Mouse (Mus musculus) cerebellum, postnatal 14 days (tissue): Measurements from ENCODE around the gene Zfp408.

ENCODE experiments used
- DNase-seq, 2 experiments: peaks; one replicate each; pipeline ENCODE4 v3.0.0; 2021; ENCODE audit warnings: mixed read lengths in 2 of 2

The Zfp408 gene

DNA sequence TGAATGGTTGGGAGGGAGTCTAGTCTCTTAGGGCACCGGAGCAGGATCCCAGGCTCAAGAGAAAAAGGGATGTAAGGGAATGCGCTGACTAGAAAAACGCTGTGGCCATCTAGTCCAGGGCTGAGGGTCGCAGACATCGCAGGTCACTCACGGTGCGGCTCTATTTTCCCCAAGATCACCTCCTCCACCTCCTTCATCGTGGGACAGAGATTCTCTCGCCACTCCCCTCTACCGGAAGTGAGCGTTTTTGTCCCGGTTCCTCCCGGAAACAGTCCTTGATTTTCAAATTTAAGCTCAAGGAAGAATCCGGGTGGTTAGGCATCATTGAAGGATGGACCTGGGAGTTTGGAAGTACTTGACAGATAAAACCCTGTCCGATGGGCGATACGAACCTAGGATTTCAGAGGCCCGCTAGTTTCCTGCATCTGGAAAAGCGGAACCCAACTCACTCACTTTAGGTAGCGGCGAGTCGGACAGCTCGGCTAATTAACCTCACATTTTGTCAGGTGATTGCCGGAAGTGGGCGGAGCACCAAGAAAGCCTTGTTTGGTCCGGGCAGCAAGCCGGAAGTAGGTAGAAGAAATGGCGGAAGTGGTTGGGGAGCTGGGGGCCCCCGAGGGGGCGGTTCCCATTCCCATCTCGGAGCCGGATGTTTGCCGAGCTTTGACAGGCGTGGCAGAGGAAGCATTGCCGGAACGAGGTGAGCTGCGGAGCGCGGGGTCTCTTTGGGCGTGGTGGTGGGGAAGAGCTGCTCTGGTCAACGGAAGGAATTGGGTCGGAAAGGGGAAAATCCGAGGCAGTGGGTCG, at the start of gene Zfp408, which contains the start of gene Arhgap1:
Zfp408 (minus strand) TSS at position 239 of the 807 bp plus-strand sequence.
Arhgap1 (plus strand) TSS at position 308 of the 807 bp plus-strand sequence.
- DNase-seq, result peak; percentile 99

DNA sequence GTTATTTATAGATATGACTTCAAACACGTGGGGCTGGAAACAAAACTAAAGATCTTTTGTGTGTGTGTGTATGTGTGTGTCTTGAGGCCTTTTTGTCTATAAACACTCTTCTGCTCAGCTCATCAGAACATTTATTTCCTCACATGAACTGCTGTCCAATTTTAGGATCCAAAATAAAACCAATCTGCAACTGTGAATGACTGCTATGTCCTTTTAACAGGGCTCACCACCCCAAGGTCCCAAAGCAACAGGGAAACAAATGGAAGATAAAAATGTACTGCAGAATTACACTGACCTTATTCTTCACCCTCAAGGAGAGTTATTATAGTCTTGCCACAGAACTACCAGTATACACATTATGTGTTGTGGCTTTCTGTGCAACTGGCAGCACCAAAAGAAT, 49.6 kb upstream of the Zfp408 start:
- DNase-seq, result no peak

DNA sequence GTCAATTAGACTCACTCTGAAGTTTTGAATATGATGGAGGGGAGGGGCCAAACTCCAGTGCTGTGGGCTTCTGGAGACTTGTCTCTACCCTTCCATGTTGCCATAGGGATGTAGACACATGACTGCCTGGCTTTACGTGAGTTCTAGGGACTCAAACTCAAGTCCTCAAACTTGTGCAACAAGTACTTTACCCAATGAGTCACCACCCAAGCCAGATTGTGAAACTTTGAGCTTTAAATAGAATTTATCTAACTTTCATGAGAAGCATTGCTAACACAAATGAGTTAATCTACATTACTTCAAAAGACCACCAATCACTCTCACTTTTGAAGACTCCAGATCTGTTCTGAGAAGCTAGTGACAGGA, 46.6 kb upstream of the Zfp408 start:
- no peak for DNase-seq

DNA sequence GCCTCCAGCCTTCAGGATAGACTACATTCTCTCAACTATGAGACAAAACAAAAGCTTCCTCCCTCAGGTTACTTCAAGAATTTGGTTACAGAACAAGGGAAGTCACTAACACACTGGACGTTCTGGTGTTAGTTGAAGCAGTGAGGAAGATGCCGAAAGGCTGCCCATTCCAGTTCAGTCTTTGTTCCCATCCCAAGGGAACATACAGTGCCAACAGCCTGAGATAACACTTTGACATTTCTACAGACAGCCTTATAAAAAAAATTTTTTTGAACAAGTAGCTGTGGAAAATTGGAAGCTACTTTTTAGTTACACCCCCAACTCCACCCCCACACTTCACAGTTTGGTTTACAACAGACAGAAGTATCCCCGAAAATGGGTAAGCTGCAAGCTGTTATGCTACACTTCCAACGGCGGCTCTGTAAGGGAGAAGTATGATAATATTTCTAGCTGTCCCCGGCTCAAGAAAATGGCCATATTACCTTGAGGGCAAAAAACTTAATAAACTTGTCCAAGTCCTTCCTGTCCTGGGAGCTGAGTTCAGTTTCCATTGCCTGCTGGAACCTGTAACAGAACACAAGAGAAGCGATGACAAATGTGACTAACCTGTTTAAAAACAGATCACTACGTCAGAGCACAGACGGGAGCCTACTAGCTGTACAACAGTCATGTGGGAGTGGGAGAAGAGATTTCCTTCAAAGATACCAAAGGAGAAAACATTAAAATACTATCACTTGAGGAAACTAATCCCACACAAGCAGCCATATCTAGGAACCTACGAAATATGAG, 46.0 kb upstream of the Zfp408 start:
- no peak for DNase-seq

DNA sequence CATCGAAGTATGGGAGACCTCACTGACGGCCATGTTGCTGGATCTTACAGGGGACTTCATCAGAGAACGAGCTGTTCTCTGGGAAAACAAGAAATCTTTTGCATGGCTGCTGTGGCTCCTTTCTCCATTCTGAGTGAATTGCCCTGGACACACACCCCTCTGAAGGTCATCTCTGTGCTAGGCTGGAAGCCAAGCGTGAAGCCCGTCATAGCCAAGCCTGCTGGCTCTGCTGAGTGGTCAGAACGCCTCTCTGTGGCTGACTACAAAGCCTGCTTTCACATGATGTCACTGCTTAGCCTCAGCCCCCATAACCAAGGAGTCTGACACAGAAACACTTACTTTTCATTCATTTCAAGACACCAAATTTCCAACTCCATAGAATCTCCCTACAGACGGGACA, 39.9 kb upstream of the Zfp408 start:
- peak in 1 of 2 experiments; percentile 20 for DNase-seq

DNA sequence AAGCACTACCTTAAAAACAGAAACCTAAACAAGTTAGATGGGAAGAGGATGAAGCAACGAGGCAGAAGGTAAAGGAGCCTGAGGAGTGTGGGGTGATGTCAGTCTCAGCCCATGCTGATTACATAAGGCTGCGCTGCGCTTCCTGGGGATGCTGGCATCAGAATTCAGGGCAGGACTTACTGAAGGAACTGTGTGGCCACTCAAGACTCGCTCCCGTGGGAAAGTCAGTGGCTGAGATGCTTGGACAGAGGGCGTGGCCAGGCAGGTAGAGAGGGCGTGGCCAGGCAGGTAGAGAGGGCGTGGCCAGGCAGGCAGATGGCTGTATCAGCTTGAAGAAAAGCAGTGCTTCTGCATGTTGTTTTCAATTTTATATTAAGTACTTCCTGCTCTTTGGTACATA, 34.3 kb upstream of the Zfp408 start:
- no peak for DNase-seq

DNA sequence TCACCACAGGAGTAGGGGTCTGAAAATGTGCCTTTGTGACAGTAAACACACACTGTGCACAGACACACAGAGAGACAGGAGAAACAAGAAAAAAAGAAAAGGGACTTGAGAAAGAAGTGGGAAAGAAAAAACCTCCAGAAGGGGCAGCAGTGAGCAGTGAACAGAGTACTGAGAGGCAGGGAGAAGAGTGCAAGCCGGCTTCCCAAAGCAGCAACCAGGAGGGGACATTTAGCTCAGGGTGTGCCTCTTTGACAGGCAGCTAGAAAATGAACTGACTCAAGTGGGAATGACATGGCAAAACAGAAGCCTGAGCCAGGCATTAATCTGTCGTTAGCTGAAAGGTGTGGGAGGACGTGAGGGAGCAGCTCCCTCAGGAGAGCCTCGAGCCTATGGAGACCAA, 33.3 kb upstream of the Zfp408 start:
- DNase-seq, result peak; percentile 54 to 76

DNA sequence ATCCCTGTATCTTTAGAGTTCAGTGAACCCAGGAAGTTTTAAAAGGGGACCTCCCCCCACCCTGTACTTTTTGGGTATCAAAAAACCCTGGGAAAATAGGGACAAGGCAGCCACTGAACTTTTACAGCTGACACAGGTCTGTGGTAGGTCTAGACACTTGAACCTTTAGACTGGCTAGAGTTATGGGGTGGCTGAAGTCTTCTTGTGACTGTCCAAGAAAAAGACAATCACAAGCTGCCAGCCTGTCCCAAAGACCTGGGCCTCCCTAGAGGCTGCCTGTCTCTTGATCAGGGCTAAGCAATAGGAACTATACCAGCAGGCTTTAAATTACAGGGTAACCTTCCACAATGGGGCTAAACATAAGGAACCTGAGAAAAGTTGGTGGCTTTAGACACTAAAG, 27.4 kb upstream of the Zfp408 start:
- DNase-seq, result no peak

DNA sequence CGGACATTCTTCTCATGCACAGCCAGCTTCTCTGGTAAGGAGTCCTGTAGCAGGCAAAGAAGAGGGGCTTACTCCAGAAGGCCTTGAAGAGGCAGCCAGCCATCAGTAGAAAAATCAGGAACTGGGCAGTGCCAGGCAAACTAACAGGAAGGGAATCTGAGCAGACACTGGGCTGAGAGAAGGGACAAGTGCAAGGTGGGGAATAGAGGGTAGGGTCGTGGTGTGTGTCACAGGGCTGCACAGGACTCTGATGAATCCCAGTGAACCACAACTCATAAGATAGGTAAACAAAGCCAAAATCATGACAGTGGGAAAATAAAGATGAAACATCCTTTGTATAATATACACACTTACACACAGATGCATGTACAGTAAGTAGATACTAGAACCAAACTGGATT, 26.8 kb upstream of the Zfp408 start:
- no peak for DNase-seq

DNA sequence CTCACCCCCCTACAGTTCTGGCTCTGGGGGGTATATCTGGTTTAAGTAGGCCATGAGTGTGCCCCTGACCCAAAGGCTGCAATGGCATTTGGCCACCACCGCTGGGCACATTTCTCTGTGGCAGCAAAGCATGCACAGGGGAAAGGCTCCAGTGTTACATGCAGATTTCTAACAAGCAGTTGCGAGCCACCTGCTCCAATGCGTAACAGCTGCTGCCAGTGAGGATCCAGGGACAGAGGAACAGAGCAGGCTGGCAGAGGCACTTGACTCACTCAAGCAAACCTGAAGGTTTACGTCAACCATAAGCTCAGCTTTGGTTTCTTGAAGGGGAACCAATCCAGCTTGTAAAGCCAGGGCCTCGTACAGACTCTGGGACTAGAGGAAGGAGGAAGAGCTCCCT, 25.3 kb upstream of the Zfp408 start:
- no peak for DNase-seq

DNA sequence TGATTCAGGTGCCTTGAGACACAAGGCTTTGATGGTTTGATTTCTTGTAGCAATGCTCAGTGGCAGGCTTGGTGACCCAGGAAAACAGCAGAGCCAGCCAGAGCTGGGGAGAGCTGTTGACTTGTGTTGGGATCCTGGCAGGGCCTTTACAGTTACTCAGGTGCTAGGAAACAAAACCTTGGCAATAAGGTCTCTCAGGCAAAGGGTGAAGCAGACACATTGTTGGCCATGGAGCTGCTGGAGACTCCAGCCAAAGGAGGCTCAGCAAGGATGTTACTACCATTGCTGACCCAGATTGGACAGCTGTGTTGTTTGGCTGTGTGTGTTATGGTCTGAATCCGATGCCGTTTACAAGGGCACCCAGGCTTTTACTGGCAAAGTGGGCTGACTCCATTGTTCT, 24.0 kb upstream of the Zfp408 start:
- DNase-seq, result no peak

DNA sequence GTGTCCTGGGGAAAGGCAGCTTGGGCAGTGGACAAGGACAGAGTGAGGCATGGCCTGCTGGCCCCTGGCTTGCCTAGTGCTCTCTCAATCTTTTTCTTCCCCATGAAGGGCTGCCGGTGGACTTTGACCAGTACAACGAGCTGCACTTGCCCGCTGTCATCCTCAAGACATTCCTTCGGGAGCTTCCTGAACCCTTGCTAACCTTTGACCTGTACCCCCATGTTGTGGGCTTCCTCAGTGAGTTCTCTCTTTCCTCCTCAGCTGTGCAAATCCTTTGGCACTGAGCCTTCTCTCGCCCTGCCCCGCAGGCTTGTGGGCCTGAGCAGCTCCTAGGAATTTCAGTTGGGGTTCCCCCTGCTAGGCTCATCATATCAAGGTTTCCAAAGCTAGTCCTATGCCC, 20.4 kb upstream of the Zfp408 start:
- no peak for DNase-seq

DNA sequence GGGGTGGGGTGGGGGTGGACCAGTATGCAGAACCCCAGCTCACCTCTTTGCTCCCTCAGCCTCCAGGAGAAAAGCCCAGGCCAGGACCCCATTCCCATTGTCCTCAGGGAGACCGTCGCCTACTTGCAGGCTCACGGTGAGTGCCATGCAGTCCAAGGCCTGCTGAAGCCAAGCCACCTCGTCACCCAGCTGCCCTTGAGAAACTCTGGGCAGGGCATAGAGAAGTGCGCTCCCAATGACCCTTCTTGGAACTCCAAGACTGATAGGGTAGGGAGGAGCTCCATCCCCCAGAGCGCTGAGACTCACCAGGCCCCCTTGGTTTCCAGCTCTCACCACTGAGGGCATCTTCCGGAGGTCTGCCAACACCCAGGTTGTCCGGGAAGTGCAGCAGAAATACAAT, 19.7 kb upstream of the Zfp408 start:
- no peak for DNase-seq

DNA sequence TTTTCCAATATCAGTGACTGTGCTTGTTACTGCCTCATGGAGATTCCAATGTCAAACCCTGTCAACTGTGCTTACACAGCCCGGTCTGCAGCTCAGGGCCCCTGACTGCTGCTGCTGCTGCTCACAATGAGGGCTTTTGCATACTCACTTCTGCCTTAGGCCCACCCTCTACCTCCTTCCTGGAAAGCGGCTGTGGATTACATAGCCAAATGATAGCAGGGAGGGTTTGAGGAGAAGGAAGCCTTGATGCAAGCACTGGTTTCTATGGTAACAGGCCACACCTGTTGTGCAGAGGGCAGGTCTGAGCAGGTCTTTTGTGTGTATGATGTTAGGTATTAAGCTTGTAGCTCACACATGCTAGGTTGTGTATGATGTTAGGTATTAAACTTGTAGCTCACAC, 18.2 kb upstream of the Zfp408 start:
- DNase-seq, result no peak

DNA sequence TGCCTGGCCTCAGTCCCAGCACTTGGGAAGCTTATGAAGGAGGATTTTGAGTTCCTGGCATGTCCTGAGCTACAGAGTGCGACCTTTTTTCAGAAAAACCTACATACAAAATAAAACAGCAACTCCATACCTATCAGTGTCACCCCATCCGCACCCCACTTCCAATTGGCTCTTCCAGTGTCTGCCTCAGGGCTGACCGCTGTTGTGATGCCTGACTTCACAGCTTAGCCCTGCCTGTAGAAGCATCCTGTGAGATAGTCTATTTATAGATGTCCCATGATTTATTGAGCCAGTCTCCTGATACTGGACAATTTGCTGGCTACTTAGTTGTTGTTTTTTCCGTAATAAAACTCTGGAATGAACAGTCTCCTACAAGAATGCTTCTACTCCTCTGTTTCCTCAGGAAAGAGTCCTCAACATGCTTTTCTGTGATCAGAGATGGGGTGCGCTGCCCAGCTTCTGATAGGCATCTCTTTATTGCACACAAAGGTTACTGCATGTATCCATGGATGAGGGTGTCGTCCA, 16.9 kb upstream of the Zfp408 start:
- no peak for DNase-seq

DNA sequence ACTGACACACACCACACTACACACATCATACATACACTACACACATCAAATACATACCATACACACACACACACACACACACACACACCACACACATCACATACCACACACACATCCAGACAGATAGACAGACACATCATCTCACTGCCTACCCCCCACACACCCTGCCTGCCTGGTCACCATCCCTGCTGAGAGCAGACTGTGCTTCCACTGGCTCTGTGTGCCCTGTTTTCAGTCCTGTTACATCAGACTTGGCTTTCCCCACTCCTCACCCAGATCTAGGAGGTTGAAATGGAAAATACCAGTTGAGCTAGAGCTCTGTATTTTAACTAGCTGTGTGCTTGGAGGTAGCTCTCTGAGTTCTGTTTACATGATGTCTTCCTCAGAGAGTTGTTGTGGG, 15.2 kb upstream of the Zfp408 start:
- no peak for DNase-seq

DNA sequence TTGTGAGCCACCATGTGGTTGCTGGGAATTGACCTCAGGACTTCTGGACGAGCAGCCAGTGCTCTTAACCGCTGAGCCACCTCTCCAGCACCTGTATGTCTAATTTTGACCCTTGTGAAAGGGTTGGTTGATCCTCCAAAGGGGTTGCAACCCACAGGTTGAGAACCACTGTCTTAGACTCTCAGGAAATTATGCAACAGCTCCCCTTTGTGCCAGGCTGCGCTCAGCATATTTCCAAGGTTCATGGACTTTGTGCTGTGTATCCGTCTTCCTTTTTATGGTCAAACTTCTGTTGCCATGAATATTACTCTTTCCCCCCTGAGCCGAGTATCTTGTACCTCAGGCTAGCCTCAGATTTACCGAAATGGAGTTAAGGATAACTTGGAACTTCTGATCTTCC, 11.4 kb upstream of the Zfp408 start:
- DNase-seq, result no peak

DNA sequence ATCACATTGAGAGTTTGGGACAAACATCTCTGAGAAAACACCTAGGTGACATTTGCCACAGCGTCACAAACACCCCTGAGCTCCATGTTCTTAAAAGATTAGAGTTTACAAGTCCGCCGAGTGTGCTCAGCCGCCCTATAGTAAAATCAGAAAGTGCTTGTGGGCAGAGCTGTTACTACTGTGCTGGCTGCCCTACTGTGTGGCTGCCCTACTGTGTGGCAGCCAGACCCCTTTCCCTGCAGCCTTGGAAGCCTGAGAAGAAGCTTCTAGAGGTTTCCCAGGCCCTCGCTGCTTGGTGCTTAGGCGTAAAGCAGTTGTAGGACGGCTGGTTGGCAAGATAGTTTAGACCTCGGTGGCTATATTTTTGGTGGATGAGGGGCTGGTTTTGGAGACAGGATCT, 10.1 kb upstream of the Zfp408 start:
- DNase-seq, result no peak

DNA sequence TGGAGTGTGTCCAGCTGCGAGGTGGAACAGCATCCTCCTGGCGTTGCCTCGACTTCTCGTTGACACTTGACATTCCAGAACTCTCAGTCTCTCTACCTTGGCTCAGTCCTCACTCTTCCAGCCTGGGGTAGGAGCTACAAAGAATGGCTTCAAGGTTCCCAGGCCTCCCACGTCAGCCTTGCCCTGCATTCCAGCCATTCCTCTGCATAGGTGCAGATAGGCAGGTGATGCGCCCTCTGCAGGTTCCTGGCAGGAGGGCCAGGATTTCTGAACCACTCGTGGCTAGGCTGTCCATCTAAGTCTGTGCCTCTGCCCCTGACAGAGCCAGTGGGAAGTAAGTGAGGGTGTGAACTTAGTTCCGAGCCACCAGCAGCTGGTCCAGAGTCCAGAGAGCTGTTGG, 7.2 kb upstream of the Zfp408 start:
- DNase-seq, result no peak

DNA sequence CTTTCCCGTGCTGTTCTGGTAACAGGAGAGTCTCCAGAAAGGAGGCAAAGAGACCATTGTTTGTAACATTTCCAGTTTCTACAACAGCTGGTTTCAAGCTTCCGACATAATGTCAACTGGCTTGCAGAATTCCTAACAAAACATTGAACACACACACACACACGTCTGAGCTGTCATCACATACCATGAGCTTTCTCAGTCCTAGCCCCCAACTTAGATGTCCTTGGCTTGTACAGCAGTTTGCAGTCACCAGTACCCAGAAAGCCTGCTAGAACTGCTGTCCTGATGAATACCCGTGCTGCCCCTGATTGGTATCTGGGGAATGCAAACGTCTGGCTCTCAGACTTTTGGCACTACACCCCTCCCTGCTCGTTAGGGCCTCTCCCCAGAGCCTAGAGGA, 6.2 kb upstream of the Zfp408 start:
- no peak for DNase-seq

DNA sequence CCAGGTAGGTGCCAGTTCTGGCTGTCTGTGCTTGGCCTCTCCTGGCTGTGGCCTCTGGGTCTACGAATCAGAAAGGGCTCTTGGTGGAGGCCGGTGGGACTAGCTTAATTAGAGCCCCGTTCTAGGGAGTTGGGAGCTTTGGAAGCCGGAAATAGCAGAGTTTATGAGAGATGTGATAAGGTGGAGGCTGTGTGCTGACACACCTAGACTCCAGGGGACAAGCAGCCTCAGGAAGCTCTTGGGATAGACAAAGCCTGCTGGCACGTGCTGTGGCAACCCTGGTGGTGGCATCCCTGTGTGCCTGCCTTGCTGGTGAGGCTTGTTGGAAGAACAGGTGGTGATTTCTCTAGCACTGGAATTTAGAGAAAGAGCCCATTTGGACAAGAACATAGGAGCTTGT, 5.8 kb upstream of the Zfp408 start:
- no peak for DNase-seq

DNA sequence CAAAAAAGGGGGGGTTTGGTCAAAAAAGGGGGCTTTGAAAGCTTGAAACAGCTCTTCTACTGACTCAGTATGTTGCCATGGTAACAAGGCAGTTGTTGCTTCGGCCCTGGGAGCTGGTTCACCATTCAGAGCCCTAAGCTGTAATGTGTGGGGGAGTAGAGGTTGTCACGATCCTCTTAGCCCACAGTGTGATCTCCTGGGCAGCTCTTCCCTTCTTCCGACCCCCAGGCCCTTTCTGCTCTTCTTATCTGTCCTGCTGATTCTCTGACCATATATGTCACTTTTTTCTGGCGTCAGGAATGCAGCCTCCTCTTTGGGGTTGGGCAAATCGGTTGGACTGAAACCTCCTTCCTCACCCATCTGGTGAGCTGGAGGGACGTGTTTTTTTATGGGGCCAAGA, 3.3 kb upstream of the Zfp408 start:
- no peak for DNase-seq

DNA sequence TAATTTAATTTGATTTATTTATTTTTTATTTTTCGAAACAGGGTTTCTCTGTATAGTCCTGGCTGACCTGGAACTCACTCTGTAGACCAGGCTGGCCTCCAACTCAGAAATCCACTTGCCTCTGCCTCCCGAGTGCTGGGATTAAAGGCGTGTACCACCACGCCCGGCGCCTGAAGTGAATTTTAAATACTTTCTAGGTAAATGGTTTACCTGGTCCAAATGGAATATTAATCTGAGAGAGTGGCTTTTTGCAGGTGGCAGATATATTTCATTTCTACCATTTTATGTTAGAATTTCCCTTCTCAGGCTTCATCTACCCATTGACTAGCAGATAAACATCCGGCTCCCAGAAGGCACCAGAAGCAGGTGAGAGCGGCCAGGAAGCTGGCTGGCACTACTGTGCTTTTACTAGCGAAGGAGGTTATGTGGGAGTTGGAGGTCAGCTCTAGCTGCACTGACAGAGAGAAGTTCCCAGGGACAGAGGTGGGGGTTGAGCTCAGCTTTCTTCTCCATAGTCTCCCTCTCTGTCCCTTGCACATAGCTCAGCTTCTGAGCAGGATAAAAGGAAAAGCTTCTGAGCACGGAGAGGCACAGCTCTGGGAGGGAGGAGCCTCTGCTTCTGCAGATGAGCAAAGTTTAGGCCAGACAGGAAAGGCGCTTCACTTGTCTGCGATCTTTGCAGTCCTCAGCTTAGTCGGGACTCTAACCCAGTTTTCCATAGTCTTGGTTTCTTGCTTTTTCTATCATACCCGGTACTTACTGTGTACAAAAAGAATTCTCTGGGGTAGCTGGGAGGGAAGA, 2.1 kb upstream of the Zfp408 start:
- no peak for DNase-seq
